Mouse (Mus musculus): ENCODE data around the gene Gm29776.

DNA sequence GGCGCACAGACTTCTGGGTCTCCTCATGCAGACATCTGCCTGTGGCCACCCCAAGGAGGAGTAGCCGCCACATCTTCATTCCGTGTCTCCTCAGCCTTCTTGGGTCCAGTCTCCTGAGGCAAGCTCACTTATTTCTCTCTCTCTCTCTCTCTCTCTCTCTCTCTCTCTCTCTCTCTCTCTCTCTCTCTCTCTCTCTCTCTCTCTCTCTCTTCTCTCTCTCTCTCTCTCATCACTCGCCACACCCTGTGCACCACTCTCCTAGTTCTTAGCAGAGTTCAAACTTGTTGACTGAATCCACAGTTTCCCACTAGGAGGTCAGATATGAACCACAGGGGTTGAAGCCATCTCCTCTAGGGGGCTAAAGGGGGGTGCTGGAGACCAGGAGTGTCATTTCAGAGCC is at the start of gene Gm29776:
- TF ChIP-seq CTCF (IDR thresholded peaks at IDR 0.05; ENCODE audit: low read depth, low read length) = no peak
- TF ChIP-seq POLR2A (IDR thresholded peaks at IDR 0.05; ENCODE audit: extremely low read depth, insufficient read depth, low read length) = no peak
